Mouse (Mus musculus) heart, embryonic 11.5 days (tissue): Measurements from ENCODE around the gene Galnt2. TPM values are rescaled to one million over a fixed set of nuclear protein-coding genes. Genes with fewer than 3 reads are reported as not detected.

ENCODE experiments used
- ATAC-seq: fragments of 200-750 bp; cut with Nextera tagmentation; replicated peaks from 2 replicates; pipeline ENCODE4 v1.8.0; 2017; ENCODE audit warnings: moderate library complexity; ENCODE audit not compliant: insufficient number of reproducible peaks, low FRiP score, low TSS enrichment
- H3K27ac ChIP-seq: fragments of 300-500 bp; sonication (generic); 2 replicates; pipeline ENCODE4 v1.5.1; 2014; ENCODE audit warnings: mild to moderate bottlenecking, low read depth, low read length
- H3K27me3 ChIP-seq: fragments of 300-500 bp; sonication (generic); 2 replicates; pipeline ENCODE4 v1.6.1; 2014; ENCODE audit warnings: mild to moderate bottlenecking, low read length, mixed read lengths; ENCODE audit not compliant: control insufficient read depth, insufficient read depth
- H3K36me3 ChIP-seq: fragments of 300-500 bp; sonication (generic); 2 replicates; pipeline ENCODE4 v1.6.1; 2014; ENCODE audit warnings: mild to moderate bottlenecking, low read length, moderate library complexity, mixed read lengths; ENCODE audit not compliant: control insufficient read depth, insufficient read depth
- H3K4me1 ChIP-seq: fragments of 300-500 bp; sonication (generic); 2 replicates; pipeline ENCODE4 v1.6.1; 2014; ENCODE audit warnings: low read length; ENCODE audit not compliant: control insufficient read depth, insufficient read depth
- H3K4me2 ChIP-seq: fragments of 300-500 bp; sonication (generic); 2 replicates; pipeline ENCODE4 v1.6.1; 2014; ENCODE audit warnings: mild to moderate bottlenecking, moderate library complexity
- H3K4me3 ChIP-seq: fragments of 300-500 bp; sonication (generic); 2 replicates; pipeline ENCODE4 v1.5.1; 2014; ENCODE audit warnings: low read depth, low read length
- H3K9ac ChIP-seq: fragments of 300-500 bp; sonication (generic); 2 replicates; pipeline ENCODE4 v1.6.1; 2014; ENCODE audit warnings: mild to moderate bottlenecking, low read depth, low read length, moderate library complexity
- H3K9me3 ChIP-seq: fragments of 300-500 bp; sonication (generic); replicated peaks from 2 replicates; pipeline ENCODE4 v1.6.1; 2016; ENCODE audit warnings: low read length; ENCODE audit not compliant: control insufficient read depth
- WGBS: fragments of 180-500 bp; shearing (Covaris S2); extraction: QIAGEN DNeasy Blood & Tissue Kit; methylation state at CpG from one replicate; pipeline ENCODE4 v1.1.7; 2014; ENCODE audit not compliant: insufficient replicate concordance; 5-methylcytosine and 5-hydroxymethylcytosine counted together
- polyA plus RNA-seq: library from polyadenylated mRNA; unstranded; fragments of >200 nt; fragmentation: Nextera tagmentation; extraction: Ambion mirVana; gene quantifications from 2 replicates; pipeline ENCODE4 v1.2.1, GENCODE M21; 2014

Galnt2 gene
- polyA plus RNA-seq, 1 experiment from 2014 or later, result 63.2 TPM

- ATAC-seq, result no peak
- Histone ChIP-seq H3K9me3 (no peaks in the 10 kb centered on the region), H3K4me3 (no peak overlapping the region), H3K27me3 (no peaks in the 10 kb centered on the region; the same call in 1 of the 2 replicates), H3K4me2 (no peak overlapping the region), H3K9ac (no peak overlapping the region), H3K36me3 (no peaks in the 10 kb centered on the region), H3K4me1 (peaks cover 17% of the 10 kb centered on the region; the same call in 1 of the 2 replicates), H3K27ac (no peak overlapping the region)
- WGBS, result 84% methylated on average over 10 of the region's 10 CpGs
Observed at GRCm38 (mm10) chr8:124307700-124308099, 76.5 kb downstream of the Galnt2 start.

- Histone ChIP-seq H3K36me3 (no peaks in the 10 kb centered on the region), H3K27me3 (no peaks in the 10 kb centered on the region), H3K27ac (no peak overlapping the region), H3K4me2 (no peak overlapping the region), H3K4me3 (no peak overlapping the region), H3K4me1 (peaks cover 26% of the 10 kb centered on the region), H3K9ac (no peak overlapping the region), H3K9me3 (no peaks in the 10 kb centered on the region)
- ATAC-seq, result no peak
- WGBS, result 83% methylated on average over 13 of the region's 13 CpGs
Observed at GRCm38 (mm10) chr8:124310509-124310908, 79.3 kb downstream of the Galnt2 start.

GRCm38 (mm10) chr8:124311111-124311510, 79.9 kb downstream of the Galnt2 start:
- Histone ChIP-seq H3K4me2 (no peak overlapping the region), H3K4me3 (no peak overlapping the region), H3K27ac (no peak overlapping the region), H3K9ac (no peak overlapping the region), H3K36me3 (no peaks in the 10 kb centered on the region), H3K9me3 (no peaks in the 10 kb centered on the region), H3K27me3 (no peaks in the 10 kb centered on the region), H3K4me1 (peaks cover 31% of the 10 kb centered on the region)
- 91% methylated on average over 6 of the region's 6 CpGs for WGBS
- ATAC-seq, result no peak

- H3K4me1 ChIP-seq, result peaks cover 32% of the 10 kb centered on the region
- 91% methylated on average over 17 of the region's 17 CpGs for WGBS
Observed at GRCm38 (mm10) chr8:124311723-124312122, 80.5 kb downstream of the Galnt2 start.

GRCm38 (mm10) chr8:124312228-124312627, 81.0 kb downstream of the Galnt2 start:
- ATAC-seq, result no peak

More at GRCm38 (mm10) chr8:124311723-124312122, 80.5 kb downstream of the Galnt2 start:
- Histone ChIP-seq H3K27me3 (no peaks in the 10 kb centered on the region), H3K27ac (no peak overlapping the region), H3K4me3 (no peak overlapping the region), H3K4me2 (no peak overlapping the region), H3K9me3 (no peaks in the 10 kb centered on the region), H3K36me3 (no peaks in the 10 kb centered on the region), H3K9ac (no peak overlapping the region)
- no peak for ATAC-seq

GRCm38 (mm10) chr8:124314803-124315202, 83.6 kb downstream of the Galnt2 start:
- ATAC-seq, result no peak
- Histone ChIP-seq H3K9me3 (no peaks in the 10 kb centered on the region), H3K27me3 (no peaks in the 10 kb centered on the region)

More at GRCm38 (mm10) chr8:124312228-124312627, 81.0 kb downstream of the Galnt2 start:
- Histone ChIP-seq H3K4me2 (no peak overlapping the region), H3K9me3 (no peaks in the 10 kb centered on the region), H3K27ac (no peak overlapping the region), H3K36me3 (no peaks in the 10 kb centered on the region), H3K27me3 (no peaks in the 10 kb centered on the region), H3K9ac (no peak overlapping the region), H3K4me3 (no peak overlapping the region), H3K4me1 (peaks cover 37% of the 10 kb centered on the region)
- WGBS, result 88% methylated on average over 10 of the region's 10 CpGs

GRCm38 (mm10) chr8:124316466-124317136, 85.4 kb downstream of the Galnt2 start:
- Histone ChIP-seq H3K9me3 (no peaks in the 10 kb centered on the region), H3K27ac (peak overlapping the region; percentile 55), H3K9ac (no peak overlapping the region), H3K4me1 (peaks cover 57% of the 10 kb centered on the region), H3K4me2 (peak overlapping the region; percentile 29; the same call in 1 of the 2 replicates), H3K36me3 (no peaks in the 10 kb centered on the region), H3K27me3 (no peaks in the 10 kb centered on the region), H3K4me3 (no peak overlapping the region)
- 20% methylated on average over 12 of the region's 12 CpGs for WGBS
- 0 out of 2 replicates have a peak, but pooled peaks have one; percentile 56 for ATAC-seq

More at GRCm38 (mm10) chr8:124314803-124315202, 83.6 kb downstream of the Galnt2 start:
- H3K27ac ChIP-seq, result no peak overlapping the region
- no peak overlapping the region for H3K4me2 ChIP-seq
- WGBS, result 50% methylated on average over 10 of the region's 10 CpGs
- no peaks in the 10 kb centered on the region for H3K36me3 ChIP-seq
- no peak overlapping the region for H3K9ac ChIP-seq
- peaks cover 53% of the 10 kb centered on the region for H3K4me1 ChIP-seq
- H3K4me3 ChIP-seq, result no peak overlapping the region

- Histone ChIP-seq H3K4me1 (peaks cover 57% of the 10 kb centered on the region), H3K4me3 (no peak overlapping the region), H3K9me3 (no peaks in the 10 kb centered on the region), H3K9ac (no peak overlapping the region), H3K4me2 (no peak overlapping the region), H3K27ac (peak overlapping the region; percentile 48), H3K27me3 (no peaks in the 10 kb centered on the region), H3K36me3 (no peaks in the 10 kb centered on the region)
- WGBS, result 35% methylated on average over 8 of the region's 8 CpGs
- ATAC-seq, result no peak
Observed at GRCm38 (mm10) chr8:124317191-124317682, 86.0 kb downstream of the Galnt2 start.

- no peak overlapping the region for H3K27ac ChIP-seq
- H3K4me2 ChIP-seq, result no peak overlapping the region
- no peak for ATAC-seq
- H3K36me3 ChIP-seq, result no peaks in the 10 kb centered on the region
- H3K9ac ChIP-seq, result no peak overlapping the region
- no peaks in the 10 kb centered on the region for H3K9me3 ChIP-seq
- peaks cover 57% of the 10 kb centered on the region for H3K4me1 ChIP-seq
- no peaks in the 10 kb centered on the region for H3K27me3 ChIP-seq
- WGBS, result 78% methylated on average over 6 of the region's 6 CpGs
- H3K4me3 ChIP-seq, result no peak overlapping the region
Observed at GRCm38 (mm10) chr8:124317821-124318220, 86.6 kb downstream of the Galnt2 start.
